Mouse (Mus musculus): ENCODE measurements around the gene Smim24.

The Smim24 gene

DNA sequence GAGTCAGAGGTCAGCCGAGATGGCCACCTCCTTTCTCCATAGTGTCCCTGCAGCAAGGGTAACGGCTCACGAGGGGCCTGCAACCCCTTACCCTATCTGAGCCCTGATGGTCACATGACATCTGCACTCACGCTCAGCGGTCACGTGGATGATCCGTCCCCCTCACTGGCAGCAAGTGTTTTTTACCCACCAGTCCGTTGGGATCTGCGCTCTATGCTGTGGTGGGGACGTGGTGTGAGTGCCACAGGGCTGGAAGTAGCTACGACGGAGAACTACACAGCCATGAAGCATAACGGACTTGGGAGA lies 15.5 kb downstream of the Smim24 start:
- in situ Hi-C loops (cut with MboI, MseI), result no loop called here

DNA sequence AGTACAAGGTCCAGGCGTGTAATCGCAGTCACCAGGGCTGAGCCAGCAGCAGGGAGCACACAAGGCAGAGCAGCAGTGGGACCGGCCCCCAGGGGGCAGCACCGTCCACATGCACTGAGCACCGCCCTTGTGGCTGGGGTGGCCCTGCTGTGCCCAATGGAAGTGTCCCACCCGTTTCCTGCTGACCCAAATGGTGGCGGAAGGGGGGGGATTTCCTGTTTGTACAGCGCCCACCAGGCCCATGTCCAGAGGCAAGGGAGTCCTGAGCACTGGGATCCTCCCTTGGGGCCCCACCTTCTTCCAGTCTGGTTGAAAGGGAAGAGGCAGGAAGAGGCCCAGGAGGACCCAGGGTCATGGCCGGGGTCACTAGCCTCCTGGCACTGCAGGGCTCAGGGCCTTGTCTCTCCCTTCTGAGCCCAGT lies 16.0 kb downstream of the Smim24 start:
- in situ Hi-C loops (cut with MboI, MseI), result no loop called here

DNA sequence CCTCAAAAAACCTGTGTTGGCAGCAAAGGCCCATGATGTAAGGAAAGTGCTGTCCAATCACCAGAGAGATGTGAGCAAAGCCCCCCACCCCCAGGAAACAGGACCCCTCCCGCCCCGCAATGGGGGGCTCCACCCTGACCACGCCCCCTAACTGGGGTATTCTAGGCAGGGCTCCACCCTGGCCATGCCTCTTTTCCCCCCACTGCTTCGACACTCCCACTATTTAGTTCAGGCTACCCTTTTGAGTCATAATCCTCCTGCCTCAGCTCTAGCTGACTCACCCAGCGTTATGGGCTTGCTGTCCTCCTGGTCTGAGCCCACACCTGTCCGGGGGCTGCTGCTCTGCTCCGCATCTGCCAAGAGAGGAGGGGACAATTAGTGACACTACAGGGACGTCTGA lies 16.5 kb downstream of the Smim24 start:
- in situ Hi-C loops (cut with MboI, MseI), result no loop called here

DNA sequence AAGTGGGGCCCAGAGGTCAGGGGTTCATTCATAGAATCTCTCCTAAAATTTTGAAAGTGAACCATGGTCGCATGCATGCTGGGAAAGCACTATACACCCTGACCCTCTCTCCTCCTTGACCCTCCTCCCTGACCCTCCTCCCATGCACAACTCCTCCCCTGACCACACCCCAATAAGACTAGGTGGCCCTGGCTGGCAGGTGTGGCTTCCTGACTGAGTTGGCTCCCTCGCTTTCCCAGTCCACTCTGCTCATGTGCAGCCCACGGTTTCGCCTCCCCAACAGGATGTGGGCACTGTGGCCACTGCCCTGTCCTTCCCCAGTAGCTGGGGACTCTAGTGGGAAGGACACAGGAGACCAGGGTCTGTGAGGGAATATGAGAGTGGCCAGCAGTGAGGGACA lies 17.5 kb downstream of the Smim24 start:
- in situ Hi-C loops (cut with MboI, MseI), result no loop called here

DNA sequence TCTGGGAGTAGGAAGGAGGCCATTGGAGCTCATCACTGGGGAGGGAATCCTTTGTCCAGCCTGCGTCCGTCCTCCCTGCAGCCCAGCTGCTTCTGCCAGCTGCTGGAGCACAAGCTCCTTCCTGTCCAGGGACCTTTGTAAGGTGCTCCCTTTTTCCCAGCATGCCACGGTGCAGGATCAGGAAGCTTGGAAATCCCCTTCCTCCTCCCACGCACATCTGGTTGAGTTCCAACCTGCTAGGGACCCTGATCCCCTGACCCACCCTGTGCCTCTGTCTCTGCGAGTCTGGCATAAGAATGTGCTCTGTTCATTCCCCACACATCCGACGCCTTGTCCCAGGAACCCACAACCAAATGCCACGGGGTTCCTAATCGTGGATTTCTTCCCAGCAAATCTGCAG lies 18.1 kb downstream of the Smim24 start:
- in situ Hi-C loops (cut with MboI, MseI), result no loop called here

DNA sequence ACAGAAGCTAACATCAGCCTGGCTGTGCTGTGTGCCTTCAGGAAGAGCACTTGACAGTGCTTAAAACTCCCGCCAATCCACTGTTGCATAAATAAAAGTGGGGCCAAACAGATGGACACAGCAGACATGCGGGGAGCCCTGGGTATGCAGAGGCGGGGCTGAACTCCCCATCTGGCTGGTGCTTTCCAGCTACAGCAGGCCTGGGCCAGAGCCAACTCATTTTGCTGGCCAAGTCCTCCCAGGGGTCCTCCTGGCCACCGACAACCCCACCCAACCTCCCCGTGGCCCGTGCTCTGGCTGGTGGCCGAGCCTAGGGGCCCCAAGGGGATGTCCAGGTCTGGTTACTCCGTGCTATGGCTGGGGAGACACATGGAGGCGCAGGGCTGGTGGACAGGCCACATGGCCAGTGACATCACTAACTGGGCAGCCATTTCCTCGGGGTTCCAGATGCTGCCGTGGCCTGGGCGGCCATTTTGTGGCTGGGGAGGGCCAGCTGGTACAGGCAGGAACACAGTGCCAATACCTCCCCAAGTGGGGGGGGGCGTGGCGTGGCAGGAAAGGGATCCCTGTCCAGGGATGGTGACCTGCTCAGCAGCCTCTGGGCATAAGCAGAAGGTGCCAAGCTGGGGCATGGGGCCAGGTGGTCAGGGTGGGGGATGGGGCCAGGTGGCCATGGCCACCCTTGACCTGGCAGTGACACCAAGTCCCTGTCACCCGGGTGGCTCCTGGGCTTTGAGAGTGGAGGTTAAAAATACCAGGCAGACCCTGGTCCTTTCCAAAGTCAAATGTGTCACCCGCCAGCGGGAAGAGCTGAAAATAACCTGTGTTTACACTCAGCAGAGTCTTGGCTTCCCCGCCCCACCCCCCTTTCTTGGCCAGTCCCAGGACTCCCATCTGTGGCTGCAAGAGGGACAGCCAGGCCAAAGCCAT lies 18.9 kb downstream of the Smim24 start:
- in situ Hi-C loops (cut with MboI, MseI), result no loop called here

DNA sequence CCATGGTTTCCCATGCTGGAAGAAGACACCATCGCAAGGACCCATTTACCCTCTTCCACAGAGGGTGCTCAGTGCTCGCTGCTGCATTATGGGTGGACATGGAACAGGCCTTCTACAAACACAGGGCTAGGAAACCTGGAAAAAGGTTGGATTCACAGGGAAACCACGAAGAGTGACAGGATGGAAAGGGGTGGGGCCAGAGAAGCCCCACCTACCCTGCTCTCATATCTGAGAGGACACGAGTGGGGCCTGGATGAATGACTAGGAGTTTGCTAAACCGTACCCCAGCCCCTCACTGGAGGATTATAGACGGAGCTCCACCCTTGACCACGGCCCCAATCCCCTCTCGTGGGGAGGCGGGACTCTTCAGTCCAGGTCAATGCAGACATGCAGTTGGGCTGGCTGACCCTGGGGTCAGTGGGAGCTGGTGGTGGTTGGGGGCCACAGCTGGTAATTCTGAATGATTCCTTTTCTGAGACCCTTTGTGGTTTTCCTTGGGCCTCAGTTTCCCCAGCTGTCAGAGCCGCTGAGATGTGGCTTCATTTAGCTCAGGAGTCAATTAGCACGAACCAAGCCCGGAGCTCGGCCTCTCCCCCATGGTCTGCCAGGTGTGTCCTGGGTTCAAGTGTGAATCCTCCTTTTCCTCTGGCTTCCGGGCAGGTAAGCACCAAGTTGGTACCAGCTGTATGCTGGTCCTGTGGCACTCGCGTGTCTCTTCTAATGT lies 19.9 kb downstream of the Smim24 start:
- in situ Hi-C loops (cut with MboI, MseI), result no loop called here

DNA sequence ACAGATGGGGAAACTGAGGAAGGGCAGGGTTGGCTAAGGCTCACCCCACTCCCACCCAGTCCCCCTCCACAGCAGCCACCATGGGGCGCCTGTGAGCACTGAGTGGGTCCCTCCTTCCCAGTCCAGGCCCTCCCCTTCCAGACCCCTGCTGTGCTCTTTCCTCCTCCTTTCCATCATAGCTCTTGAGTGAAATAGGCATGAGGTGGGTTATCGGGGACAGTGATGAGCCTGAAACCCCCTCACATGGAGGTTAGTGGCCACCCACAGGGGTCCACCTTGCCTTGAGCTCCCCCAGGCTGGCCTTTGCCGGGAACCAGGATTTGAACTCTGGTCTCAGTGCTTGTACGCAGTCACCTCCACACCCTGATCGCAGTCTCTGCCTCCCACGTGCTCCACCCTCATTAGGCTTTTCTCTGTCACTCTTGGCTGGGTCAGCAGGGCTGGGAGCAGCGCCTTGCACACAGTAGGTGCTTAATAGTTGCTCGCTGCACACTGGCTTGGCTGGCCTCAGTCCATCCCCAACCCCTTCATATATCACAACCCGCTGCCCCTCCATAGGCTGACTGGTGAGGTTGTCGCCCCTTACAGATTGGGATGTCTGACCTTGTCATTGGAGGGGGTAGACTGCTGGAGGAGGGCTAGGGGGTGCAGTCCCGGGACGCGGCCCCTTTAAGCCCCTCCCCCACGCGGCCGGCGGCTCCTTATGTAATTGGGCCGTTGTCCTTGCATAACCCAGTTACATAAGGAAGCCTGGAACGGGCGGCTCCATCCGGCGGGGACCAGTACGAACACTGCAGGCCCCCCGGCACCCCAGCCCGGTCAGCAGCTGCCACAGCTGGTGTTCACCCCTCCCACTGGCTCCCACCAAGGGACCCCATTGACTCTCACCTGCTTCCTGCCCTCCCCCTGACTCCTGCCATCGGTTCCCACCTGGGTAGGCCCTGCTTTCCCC lies 20.7 kb downstream of the Smim24 start:
- in situ Hi-C loops (cut with MboI, MseI), result no loop called here

DNA sequence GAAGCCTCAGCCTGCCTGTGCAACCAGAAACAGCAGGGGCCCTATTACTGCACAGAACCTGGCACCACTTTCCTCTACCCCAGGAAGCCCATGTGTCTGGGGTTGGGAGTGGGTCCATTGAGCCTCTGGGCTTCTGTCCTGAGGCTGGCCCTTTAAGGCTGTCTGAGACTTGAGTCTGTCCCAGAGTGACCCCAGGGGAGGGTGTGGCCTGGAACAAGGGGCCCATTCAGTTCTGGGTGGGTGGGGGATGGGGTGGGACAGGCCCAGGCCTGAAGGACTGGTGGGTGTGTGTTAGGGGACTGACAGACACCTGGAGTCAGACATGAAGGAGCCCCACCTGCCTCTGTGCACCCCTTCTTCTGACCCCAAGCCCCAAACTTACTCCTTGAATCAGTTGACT lies 21.8 kb downstream of the Smim24 start:
- in situ Hi-C loops (cut with MboI, MseI), result no loop called here

DNA sequence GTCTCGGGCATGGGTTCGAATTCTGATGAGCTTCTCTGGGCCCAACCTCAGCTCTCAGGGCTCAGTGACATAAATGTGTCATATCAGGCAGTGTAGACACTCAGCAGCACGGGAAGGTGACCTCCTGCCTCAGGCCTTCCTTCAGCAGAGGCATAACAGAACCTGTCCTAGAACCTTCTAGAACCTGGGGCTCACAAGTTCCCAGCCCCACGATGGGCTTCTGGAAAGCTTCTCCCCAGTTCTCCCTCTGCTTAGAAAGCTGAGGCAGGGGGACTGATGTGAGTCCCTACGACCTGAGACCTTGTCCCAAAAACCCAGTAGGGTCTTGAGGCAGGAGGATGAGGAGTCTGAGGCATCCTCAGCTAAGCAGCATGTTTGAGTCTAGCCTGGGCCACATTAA lies 22.3 kb downstream of the Smim24 start:
- in situ Hi-C loops (cut with MboI, MseI), result no loop called here

DNA sequence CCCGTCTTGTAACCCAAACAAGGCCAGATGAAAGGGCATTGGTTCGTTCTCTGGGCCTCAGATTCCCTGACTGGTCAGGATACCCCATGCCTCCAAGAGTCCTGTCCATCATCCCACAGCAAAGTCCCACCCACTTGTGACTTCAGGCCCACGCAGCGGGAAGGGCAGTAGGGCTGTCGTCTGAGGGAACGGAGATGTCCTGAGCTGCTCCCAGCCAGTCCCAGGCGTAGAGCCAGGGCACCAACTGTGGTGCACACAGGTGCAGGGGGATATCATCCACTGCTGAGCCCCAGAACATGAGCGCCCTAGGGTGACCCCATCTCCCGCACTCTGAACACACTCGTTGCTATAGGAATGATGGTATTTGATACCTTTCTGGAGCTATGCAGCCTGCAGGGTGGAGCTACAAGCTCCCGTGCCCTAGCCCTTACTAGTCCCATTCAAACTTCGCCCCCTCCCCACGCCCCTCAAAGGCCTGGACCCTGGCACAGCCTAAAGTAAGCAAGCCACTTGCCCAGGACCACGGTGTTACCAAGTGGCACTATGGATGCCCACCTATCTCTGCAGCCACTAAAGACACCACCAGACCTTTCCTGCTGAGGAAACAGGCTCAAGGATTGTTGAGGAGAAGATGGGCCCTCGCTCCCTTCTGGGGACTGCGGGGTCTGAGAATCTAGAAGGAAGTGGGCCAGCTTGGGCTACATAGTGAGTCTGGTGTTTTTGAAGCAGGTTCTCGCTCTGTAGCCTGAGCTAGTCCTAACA lies 22.9 kb downstream of the Smim24 start:
- in situ Hi-C loops (cut with MboI, MseI), result no loop called here

DNA sequence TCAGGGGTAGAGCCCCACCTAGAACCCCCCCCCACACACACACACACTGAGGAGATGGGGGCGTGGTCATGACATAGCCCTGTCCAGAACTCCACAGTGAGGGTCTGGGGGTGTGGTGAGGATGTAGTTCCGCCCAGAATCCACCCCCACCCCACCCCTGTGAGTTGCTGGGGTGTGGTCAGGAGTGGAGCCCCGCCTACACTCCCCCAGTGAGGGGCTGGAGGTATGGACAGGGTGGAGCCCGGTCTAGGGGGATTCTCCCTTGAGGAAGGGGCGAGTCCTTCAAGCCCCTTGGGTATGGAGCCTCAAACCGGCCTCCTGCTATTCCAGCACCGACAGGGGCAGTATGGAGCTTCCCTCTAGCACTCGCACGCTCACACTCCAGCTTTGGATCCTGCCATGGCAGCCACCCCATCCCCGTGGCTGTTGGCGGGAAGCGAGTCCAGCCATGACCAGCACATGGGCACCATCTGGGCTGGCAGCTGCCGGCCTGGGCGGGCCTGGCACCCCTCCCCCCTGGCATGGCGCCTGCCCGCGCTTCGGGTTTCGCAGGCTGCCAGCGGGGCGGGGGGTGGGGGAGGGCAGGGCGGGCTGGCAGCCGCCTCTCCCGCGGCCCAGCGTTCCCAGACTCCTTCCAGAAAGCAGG lies 23.9 kb downstream of the Smim24 start:
- in situ Hi-C loops (cut with MboI, MseI), result no loop called here

DNA sequence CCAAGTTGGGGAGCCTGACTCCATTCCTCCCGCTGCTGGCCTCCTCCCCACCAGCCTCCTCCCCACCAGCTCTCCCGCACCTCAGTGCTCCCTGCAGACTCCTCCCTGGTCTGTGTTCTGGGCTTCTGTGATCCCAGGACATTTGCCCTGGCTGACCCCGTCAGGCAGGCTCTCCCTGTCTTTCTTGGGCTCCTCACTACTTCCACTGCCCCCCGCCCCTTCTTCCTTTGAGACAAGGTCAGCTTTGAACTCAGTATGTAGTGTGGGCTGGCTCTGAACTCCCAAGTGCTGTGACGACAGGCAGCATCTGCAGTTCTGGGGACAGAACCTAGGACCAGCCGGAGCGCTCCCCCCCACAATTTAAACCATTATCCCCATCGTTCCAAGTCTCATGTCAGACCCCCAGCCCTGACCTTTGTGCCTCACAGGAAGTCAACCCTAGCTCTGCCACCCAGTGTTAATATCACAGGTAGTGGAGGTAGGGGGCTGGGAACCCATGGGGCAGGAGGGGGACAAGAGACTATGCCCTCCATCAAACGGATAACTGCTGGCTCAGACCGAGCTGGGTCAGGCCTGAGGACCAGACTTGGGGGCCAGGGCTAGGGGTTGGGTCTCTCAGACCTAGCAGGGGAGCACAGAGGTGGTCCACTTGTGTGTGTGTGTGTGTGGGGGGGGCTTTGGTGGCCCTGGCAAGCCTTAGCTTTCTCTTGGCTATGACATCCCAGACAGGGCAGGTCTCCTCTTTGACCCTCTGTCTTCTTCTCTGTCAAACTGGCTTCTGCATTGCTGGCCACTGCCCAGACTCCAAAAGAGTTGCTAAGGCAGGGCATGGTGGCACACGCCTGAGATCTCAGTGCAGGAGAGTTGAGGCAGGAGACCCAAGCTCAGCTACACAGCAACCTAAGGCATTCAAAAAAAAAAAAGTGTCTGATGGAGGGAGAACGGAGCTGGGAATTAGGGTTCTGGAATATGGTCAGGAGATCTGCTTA lies 24.7 kb downstream of the Smim24 start:
- in situ Hi-C loops (cut with MboI, MseI), result no loop called here

DNA sequence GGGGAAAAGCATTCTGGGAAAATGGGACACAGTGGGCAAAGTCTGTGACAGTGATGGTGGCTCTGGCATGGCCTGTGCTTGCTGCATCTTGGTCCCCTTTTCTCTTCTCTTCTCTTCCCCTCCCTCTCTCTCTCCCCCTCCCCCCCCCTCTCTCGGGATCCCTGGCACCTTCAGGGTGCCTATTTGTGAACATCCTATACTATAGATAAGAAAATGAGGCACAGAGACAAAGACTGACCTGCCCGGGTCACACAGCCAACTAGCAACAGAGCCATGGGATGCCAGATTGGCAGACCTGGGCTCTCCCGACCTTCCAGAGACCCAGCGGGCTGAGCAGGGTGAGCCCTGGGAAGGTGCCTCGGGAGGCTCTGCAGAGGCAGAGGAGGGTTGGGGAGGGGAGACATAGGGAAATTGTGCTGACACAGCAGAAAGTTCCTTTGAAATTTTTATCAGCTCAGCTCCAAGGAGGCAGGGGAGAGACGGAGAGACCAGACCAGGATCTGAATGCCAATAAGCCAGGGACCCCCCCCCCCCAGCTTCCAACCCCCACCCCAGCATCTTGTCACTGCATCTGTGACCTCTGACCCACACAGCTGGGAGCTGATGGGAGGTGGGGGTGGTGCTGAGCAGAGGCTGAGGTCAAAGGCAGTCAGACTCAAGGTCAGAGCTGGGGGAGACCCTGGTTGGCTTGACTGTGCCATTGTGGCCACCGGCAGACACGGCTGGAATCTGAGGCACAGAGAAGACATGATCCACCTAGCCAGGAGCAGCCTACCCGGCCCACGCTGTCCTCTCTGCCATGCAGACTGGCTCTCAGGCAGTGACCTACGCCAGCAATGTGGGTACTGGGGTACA lies 25.6 kb downstream of the Smim24 start:
- in situ Hi-C loops (cut with MboI, MseI), result no loop called here

DNA sequence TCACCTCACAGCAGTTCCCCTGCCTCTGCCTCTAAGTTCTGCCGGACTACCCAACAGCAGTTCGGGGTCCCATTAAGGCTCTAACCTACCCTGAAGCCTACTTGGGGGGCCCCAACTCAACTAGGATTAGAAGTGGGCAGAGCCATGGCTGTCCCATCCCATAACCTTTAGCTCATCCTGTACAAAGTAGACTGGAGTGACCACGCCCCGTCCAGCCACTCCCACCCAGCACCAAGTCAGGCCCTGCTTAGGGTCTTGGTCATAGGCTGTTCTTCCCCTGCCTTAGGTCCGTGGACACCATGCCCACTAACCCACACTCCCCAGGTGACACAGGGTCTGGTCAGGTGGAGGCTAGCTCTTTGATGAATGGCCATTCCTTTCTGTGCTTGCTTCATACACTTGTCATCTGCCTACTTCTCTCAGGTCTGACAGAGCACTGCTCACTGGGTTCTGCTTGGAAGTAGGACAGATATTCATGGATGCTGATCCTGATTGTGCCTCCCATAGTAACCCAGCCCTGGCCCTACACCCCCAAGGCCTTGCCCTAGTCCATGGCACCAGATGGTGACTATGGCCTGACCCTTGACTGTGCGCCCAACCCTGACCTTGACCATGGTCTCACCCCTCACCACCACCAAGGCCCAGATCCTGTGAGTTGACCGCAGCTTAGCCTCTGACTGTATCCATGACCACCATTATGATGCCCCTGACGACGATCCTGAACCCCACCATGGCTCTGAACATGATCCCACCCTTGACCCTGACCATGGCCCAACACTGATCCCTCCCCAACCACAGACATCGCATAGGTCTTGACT lies 26.5 kb downstream of the Smim24 start:
- in situ Hi-C loops (cut with MboI, MseI), result no loop called here

DNA sequence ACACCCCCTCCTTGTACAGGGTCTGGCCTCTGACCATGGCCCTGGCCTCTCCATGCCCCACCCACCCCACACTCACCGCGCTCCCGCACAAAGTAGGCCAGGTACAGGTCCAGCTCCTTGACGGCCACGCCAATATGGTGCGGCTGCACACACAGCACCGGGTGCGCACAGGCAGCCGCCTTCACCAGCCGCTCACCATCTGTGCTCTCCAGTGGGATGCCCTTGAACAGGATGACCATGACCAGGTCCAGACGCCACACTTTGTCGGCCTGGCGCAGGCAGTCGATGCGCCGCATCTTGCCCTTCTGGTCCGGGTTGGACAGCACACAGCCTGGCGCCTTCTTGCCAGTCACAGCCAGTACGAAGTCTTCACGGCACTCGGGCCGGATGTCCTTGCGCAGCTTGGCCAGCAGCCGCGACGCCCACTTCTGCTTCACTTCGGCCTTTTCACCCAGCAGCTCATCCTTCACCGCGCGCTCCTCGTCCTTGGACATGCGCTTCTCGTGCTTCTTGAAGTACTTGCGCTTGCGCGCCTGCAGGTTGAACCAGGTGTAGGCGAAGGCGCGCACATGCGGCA lies 27.4 kb downstream of the Smim24 start:
- in situ Hi-C loops (cut with MboI, MseI), result no loop called here

DNA sequence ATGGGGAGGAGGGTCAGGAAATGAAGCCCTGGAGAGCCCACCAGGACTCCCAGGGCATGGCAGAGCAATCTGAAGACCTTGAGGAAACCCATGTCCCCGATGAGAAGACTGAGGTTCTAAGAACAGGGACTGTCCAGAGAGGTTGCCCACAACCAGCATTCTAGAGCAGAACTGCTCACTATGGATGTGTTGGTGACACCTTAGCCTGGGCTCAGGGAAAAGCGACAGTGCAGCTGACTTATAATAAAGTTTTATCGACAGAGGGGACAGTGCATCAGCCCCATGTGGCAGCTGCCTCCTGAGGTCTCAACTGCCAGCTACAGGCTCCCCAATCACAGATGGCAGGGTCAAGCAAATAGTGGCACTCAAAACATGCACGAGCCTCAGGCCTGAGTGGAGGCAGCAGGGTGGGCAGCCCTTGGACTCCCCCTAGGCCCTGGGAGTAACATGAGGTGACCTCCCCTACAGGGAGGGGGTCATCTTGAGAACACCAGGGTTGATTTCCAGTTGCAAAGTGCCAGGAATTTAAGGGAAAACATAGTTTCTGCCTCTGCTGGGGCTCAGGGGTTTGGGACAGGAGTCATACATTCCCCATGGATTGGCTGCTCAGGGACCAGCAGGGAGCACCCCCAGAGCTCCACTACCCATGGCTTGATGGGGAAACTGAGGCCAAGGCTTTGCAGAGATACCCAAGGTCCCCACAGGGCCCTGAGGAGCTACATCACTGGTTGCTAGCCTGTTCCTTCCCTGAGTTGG lies 28.4 kb downstream of the Smim24 start:
- in situ Hi-C loops (cut with MboI, MseI), result no loop called here
